Mouse (Mus musculus): ENCODE measurements around the gene Nisch.

The Nisch gene

DNA sequence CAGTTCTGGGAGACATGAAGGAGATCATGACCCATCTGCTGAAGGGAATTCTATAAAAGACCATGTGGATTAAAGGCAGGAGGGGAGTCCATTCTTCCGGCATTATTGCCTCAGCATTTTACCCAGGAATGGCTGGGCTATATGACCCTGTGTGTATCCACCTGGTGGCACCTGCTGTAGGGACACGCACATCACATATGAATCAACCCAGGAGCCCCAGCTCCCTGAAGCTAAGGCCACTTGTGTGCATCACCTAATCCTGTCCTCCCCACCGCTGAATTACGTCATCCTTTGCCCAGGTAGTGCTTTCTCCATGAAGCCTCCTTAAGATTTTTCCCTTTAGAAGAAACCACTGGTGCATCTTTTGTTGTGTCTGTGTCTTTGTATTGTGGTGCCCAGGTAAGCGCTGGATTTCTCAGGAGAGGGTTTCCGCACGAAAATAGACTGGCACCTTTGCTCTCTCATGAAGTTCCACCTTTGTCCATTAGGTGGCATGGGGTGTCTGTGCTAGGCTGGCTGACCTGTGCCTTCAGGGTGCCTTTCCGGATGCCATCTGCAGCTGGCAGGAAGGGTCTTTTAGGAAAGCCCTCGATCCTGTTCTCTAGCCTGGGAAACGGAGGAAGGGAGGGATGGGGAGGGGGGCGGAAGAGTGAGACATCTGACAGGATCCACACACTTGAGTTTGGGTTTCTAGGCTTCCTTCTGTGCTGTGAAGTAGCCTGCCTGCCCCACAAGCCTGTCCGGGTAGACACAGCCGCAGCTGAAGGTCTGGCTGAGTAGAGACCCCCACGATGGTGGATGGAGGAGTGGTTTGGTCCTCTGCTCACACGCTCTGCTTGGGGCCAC is 1.4 kb downstream of the Nisch start:
- DNase-seq (ENCODE audit: low spot score in 2 of 2), result peak; percentile 54 to 81

DNA sequence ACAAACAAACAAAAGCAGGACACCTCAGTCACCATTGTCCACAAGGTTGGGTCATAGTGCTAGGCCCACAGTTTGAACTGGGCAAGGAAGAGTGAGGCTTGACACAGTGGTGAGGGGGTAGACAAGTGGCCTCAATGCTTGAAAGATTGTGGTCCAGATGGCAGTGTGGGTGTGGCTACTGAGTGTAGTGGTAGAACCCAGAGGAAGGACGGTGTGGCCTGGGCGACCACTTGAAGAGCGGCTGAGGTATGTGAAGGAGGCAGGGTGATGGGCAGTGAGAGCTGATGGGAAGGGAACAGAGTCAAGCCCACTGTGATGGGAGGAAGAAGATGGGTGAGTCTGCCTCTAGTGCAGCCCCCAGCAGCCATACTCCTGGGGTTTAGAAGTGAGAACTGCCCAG is 2.1 kb downstream of the Nisch start:
- no peak for DNase-seq (ENCODE audit: low spot score in 2 of 2)

DNA sequence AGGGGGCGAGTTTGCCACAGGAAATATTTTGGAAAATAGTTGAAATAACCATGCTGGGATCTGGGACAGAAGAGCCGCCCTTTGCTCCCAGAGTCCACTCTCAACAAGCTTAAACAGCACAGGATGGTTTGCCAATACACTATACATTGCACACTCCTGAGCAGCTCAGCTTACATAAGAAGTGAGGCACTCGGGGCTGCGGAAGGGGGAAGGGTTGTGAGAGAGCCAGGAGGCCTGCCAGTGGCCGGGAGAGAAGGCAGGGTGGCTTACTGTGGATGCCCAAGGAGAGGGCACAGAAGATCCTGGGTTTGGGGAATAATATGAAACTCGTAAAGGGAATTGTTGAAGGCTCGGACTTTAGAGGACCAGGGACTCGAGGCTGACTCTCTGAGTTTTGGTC is 2.9 kb downstream of the Nisch start:
- no peak for DNase-seq (ENCODE audit: low spot score in 2 of 2)

DNA sequence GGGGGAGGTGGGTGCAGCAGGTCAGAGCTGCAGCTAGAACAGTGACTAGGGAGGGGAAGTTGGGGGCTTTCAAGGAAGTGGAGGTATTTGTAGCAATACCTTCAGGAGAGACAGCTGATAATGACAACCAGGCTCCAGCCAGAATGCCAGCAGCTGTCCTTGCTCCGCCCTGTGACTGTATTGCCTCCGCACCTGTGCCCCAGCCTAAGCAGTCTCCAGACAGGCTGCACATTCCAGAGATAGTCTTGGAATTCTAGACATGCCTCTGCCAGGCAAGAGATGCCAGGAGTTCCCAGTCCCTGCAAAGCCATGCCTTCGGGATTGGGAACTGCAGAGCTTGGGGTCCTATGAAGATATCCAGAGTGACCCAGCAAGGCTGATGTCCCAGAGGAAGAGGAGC is 4.2 kb downstream of the Nisch start:
- no peak for DNase-seq (ENCODE audit: low spot score in 2 of 2)

- DNase-seq (ENCODE audit: low spot score in 2 of 2), result no peak
Measured at GRCm38 (mm10) chr14:31211854-31212253, 4.9 kb downstream of the Nisch start.

DNA sequence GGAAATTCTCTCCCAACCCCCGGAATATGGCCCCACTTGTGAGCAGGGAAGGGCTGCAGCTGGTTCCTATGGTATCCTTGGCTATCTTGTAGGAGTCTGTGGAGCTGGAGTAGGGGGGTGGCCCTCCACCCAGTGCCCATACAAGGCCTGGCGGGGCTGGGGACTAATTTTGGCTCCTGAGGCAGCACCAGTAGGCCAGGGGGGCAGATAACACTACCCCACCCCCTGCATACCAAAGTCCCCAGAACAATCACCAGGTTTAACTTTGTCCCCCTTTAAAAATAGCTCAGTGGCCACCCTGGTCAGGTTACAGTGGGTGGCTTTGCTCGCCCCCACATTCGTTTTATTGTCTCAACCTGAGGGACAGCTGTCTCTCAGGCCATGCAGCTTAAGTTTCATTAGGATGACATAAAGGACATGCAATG is 7.6 kb downstream of the Nisch start:
- no peak for DNase-seq (ENCODE audit: low spot score in 2 of 2)

DNA sequence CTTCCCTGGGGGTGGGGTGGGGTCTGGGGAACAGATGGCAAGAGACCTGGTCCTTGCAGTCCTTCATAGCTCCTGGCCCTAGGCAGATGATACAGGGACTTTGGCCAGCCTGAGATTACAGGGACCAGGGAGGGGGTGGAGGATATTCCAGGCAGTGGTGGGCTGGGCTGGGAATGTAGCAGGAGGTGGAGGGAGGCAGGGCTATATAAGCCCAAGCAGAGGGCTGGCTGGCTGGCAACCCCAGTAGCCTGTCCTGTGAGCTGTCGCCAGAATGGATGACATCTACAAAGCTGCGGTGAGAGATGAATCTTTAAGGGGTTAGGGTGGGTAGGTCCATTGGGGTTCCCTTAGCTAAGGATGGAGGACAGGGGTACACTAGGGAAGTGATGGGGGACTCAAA is 8.7 kb downstream of the Nisch start, which contains the start of gene Tnnc1:
Tnnc1 (plus strand) TSS at position 229 of the 400 bp plus-strand sequence.
- no peak for DNase-seq (ENCODE audit: low spot score in 2 of 2)

- no peak for DNase-seq (ENCODE audit: low spot score in 2 of 2)
Measured at GRCm38 (mm10) chr14:31207070-31207830, 9.5 kb downstream of the Nisch start.

DNA sequence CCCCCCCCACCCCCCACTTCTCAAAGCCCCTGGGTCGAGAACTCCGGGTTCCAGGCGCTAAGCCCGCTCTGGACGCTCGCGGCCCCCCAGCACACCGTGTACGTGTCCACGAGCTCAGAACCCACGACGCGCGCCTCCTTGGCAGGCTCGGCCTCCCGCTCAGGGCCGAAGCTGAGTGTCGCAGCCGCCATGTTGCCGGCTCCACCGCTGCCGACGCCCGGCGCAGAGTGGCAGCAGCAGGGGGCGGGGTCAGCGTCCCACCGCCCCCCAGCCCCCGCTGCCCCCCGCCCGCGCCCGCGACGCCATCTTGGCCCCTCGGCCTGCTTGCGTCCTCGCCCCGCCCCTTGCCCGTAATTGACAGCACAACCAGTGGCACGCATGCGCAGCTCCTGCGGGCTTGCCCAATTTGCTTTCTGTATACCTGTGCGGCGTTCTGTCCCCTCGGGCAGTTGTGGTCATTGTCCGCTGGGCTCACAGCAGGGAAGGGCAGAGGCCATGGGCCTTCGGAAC is 10.2 kb downstream of the Nisch start:
- DNase-seq (ENCODE audit: low spot score in 2 of 2), result peak; percentile 95 to 98

DNA sequence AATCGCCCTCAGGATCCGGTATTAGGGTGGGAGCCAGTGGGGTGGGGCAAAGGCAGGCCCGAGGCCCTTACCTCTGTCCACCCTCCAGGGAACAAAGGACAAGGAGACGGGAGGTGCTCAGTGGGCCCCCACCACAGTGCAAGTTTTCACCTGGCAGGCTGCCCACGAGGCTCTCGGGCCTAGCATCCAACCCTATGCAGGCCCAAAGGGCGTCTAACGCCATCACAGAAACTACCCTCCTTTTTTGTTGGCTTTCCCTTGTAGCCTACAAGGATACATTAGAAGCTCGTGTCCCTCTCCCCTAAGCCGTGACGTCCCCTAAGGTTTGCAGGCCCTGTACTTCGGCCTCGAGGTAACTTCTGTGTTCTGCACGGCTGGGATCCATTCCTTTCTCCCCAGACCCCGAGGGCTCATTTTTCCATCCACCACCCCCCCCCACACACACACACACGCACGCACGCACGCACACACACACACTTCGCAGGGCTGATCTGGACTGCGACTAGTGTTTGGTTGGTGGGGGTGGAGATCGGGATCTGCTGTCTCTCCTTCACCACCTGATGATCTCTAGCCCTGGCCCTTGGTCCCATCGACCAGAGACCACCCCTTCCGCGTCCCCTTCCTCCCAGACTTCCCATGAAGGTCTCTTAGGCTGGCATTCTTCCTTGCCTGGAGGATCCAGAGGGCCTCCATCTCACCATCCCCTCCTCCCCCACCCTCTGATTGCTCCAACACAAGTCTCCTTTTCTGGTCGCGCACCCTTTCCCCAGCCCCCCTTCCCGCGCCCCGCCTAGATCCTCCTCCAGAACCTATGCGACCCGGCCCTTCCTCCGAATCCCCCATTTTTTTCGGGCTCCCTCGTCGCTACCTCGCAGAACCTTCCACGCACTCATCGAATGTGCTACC is 10.9 kb downstream of the Nisch start:
- peak; percentile 44 to 45 for DNase-seq (ENCODE audit: low spot score in 2 of 2)

DNA sequence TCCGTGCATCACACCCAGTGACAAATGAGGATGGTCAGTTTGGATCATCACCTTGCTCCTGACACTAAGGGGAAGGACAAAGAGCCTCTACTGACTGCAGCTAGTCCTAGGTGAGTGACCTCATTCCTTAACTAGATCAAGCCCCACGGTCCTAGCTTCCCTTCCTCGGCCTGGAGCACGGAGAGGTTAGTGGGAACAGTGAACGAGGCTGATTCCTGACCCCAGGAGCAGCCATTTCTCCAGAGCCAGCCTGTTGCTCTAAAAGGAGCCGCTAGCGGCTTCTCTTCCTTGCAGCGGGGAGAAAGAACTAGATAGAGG is 11.5 kb downstream of the Nisch start:
- DNase-seq (ENCODE audit: low spot score in 2 of 2), result no peak

DNA sequence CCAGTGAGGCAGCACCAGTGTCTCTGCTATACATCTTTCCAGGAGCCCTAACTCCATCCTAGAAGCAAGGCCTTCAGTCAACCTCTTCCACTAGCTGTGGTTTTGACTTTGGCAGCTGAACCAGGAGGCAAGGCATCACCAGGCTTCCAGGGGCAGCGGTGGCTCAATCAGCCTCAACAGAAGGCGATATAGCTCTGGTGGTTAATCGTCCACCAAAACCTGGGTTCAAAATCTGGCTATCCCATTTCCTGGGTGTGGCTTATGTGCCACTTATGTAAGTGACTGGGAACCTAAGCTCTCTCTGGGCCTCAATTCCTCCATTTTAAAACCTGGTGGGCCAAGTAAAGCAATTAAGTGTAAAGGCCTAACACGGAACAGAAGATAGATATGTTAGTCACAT is 11.9 kb downstream of the Nisch start:
- DNase-seq (ENCODE audit: low spot score in 2 of 2), result no peak

DNA sequence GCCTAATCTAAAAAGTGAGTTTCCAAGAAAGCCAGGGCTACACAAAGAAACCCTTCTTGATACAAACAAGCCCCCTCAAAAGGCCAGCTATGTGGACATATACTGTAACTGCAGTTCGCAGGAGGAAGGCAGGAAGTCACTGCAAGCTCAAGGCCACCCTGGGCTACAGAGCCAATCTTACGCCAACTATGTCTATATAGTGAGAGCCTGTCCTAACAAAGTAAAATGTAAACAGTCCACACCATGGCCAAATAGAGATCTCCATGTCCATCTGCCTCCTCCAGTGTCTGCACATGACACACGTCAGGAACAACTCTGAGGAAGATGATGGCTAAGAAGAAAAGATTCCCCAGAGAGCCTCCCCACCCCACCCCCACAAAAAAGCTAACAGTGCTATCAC is 16.7 kb downstream of the Nisch start:
- DNase-seq (ENCODE audit: low spot score in 2 of 2), result no peak

- DNase-seq (ENCODE audit: low spot score in 2 of 2), result no peak
Measured at GRCm38 (mm10) chr14:31199599-31199998, 17.1 kb downstream of the Nisch start.

- no peak for DNase-seq (ENCODE audit: low spot score in 2 of 2)
Measured at GRCm38 (mm10) chr14:31197547-31198516, 18.9 kb downstream of the Nisch start.

DNA sequence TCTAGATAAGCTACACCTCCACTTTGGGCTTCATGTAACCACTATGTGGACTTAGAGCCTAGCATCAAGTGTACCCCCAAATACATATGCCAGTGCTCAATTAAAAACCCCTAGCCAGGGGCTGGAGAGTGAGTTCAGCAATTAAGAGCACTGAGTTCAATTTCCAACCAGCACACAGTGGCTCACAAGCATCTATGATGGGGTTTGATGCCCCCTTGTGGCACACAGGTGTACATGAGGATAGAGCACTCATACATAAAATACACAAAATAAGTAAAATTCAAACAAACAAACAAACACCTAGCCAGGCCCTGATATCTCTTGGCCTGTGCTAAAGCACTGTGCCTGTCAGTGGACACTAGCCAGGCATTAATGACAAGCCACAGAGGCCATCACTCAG is 20.8 kb downstream of the Nisch start:
- DNase-seq (ENCODE audit: low spot score in 2 of 2), result peak in 1 of 2 experiments; percentile 24

- DNase-seq (ENCODE audit: low spot score in 2 of 2), result no peak
Measured at GRCm38 (mm10) chr14:31195521-31195920, 21.2 kb downstream of the Nisch start.

DNA sequence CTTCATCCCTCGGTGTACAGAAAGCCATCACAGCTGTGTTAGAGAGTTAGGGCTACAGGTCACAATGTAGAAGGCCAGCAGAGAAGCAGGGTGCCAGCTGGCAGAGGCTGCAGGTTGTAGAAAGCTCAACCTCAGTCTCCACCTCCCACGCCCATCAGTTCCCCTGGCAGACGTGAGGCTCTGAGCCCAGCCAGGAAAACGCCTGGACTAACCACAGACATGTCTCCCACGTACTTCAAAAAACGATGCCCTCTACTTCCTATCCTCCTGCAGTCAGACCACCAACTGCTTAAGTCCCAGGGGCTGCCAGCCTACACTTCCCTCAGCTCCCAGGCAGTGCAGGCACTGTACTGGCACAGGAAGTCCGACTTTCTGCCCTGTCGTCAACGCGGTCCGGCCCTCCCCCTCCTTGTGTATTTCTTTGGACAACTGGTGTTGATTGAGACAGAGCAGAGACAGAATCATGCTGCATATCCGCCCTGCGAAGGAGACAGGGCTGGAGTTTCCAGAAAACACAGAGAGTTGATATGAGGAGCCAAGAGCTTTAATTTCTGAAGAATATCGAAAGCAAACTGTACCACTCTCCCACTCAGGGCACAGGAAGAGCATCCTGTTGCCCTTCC is 21.7 kb downstream of the Nisch start:
- DNase-seq (ENCODE audit: low spot score in 2 of 2), result no peak

GRCm38 (mm10) chr14:31194441-31194840 is 22.3 kb downstream of the Nisch start:
- no peak for DNase-seq (ENCODE audit: low spot score in 2 of 2)

GRCm38 (mm10) chr14:31193791-31194190 is 23.0 kb downstream of the Nisch start:
- no peak for DNase-seq (ENCODE audit: low spot score in 2 of 2)

Measured in thymus, postnatal 10 days (tissue).